Mouse (Mus musculus) lung, embryonic 16.5 days (tissue): ENCODE measurements around the gene Dlgap1. TPM values are rescaled to one million over a fixed set of nuclear protein-coding genes. Genes with fewer than 3 reads are reported as not detected.
A peak's percentile ranks its signal among the peaks of the same experiment; 100 is the strongest.

Experiments
- ATAC-seq: fragments of 200-750 bp; cut with Nextera tagmentation; 2 replicates; pipeline ENCODE4 v1.8.0; 2017; ENCODE audit warnings: low read depth, mild to moderate bottlenecking, moderate library complexity
- H3K27ac ChIP-seq: fragments of 300-500 bp; sonication (generic); 2 replicates; pipeline ENCODE4 v1.5.1; 2014; ENCODE audit warnings: mild to moderate bottlenecking, control low read depth, low read length
- H3K27me3 ChIP-seq: fragments of 300-500 bp; sonication (generic); 2 replicates; pipeline ENCODE4 v1.6.1; 2014; ENCODE audit warnings: low read depth, low read length, mixed read lengths; ENCODE audit not compliant: control insufficient read depth, insufficient read depth
- H3K36me3 ChIP-seq: fragments of 300-500 bp; sonication (generic); 2 replicates; pipeline ENCODE4 v1.6.1; 2014; ENCODE audit warnings: low read length; ENCODE audit not compliant: control insufficient read depth, insufficient read depth
- H3K4me1 ChIP-seq: fragments of 300-500 bp; sonication (generic); replicated peaks from 2 replicates; pipeline ENCODE4 v1.6.1; 2014; ENCODE audit warnings: low read length, mixed read lengths; ENCODE audit not compliant: control insufficient read depth, insufficient read depth
- H3K4me2 ChIP-seq: fragments of 300-500 bp; sonication (generic); 2 replicates; pipeline ENCODE4 v1.6.1; 2014; ENCODE audit warnings: low read depth, low read length, control low read depth
- H3K4me3 ChIP-seq: fragments of 300-500 bp; sonication (generic); 2 replicates; pipeline ENCODE4 v1.5.1; 2014; ENCODE audit warnings: mild to moderate bottlenecking, low read length, control low read depth
- H3K9ac ChIP-seq: fragments of 300-500 bp; sonication (generic); 2 replicates; pipeline ENCODE4 v1.6.1; 2014; ENCODE audit warnings: low read length, control low read depth
- H3K9me3 ChIP-seq: fragments of 300-500 bp; sonication (generic); 2 replicates; pipeline ENCODE4 v1.6.1; 2016; ENCODE audit warnings: low read length; ENCODE audit not compliant: control insufficient read depth
- WGBS: fragments of 180-500 bp; shearing (Covaris S2); extraction: QIAGEN DNeasy Blood & Tissue Kit; methylation state at CpG from one replicate; pipeline ENCODE4 v1.1.7; 2014; 5-methylcytosine and 5-hydroxymethylcytosine counted together
- polyA plus RNA-seq: library from polyadenylated mRNA; unstranded; fragments of >200 nt; fragmentation: Nextera tagmentation; extraction: Ambion mirVana; gene quantifications from 2 replicates; pipeline ENCODE4 v1.2.1, GENCODE M21; 2015

Gene Dlgap1
- polyA plus RNA-seq, 1 experiment from 2014 or later = 0.70 TPM

DNA sequence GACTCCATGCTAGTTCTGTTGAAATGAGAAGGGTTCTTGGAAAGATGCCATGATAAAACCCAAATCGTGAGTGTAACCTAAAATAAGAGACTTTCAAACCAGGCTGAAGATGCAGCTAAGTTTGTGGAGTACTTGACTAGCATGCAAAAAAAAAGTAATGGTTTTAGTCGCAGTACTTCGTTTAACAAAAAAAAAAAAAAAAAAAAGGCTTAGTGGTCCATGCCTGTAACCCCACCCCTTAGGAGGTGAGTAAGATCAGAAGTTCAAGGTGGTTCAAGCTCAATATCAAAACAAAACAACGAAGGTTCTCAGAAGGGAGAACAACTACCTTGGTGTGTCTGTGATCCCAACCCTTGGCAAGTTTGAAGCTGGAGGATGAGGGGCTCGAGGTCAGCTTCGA lies 782.8 kb downstream of the Dlgap1 start:
- Histone ChIP-seq H3K4me1 (peaks cover 47% of the 10 kb centered on the region), H3K4me2 (peak overlapping the region; percentile 76), H3K9me3 (no peaks in the 10 kb centered on the region), H3K36me3 (no peaks in the 10 kb centered on the region), H3K9ac (peak overlapping the region; percentile 74), H3K4me3 (peak overlapping the region; percentile 55), H3K27me3 (no peaks in the 10 kb centered on the region), H3K27ac (peak overlapping the region; percentile 94)
- no peak for ATAC-seq
- WGBS = 43% methylated on average over 6 of the region's 6 CpGs

DNA sequence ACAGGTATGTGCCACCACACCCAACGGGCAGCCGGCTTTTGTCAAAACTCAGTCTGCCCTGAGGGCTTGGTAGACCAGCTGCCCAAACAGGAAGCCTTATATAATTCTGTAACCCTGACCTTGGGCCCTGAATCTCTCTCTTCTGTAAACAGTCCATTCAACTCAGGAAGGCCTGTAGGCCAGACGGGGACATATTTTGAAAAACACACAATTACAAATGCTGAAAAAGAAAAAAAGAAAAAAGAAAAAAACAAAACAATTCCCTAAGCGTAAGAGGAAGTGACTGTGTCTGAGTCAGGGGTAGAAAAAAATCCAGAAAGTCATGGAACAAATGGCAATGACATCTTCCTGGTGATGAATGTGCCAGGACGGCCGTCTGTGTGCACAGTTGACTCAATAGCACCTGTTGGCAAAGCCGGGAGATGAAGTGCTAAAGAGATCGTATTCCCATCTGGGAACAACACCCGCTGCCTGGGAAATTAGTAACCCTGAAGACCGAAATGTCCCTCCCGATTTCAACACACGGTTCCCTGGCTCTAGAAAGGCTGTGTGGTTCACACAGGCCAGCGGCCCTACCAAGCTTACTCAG lies 784.7 kb downstream of the Dlgap1 start:
- Histone ChIP-seq H3K27ac (peak overlapping the region; percentile 61), H3K9ac (no peak overlapping the region), H3K4me2 (no peak overlapping the region), H3K36me3 (no peaks in the 10 kb centered on the region), H3K27me3 (no peaks in the 10 kb centered on the region), H3K4me3 (no peak overlapping the region), H3K9me3 (no peaks in the 10 kb centered on the region), H3K4me1 (peaks cover 36% of the 10 kb centered on the region)
- WGBS = 48% methylated on average over 13 of the region's 13 CpGs
- ATAC-seq = no peak

DNA sequence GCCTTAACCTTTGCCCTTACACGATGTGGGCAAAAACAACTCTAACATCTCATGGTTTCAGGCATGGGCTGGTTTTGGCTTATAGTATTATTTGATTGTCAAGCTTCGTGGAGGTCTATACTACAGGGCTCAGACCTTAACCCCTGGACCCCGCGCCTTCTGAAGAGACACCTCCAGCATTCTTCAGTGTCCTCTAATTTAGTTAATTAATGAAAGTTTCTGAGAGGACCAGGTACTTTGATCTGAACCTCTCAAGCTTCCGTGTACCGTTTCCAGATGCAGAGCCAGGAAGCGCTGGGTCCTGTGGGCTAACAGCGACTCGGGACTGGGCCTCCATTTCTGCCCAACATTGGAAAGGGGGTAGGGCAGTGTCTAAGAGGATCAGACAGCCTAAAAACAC lies 785.2 kb downstream of the Dlgap1 start:
- H3K4me2 ChIP-seq = no peak overlapping the region
- WGBS = 70% methylated on average over 9 of the region's 9 CpGs
- H3K4me1 ChIP-seq = peaks cover 35% of the 10 kb centered on the region
- H3K27me3 ChIP-seq = no peaks in the 10 kb centered on the region
- no peaks in the 10 kb centered on the region for H3K36me3 ChIP-seq
- ATAC-seq = no peak
- H3K27ac ChIP-seq = peak overlapping the region; percentile 61
- no peaks in the 10 kb centered on the region for H3K9me3 ChIP-seq
- peak overlapping the region; percentile 45; the same call in 1 of the 2 replicates for H3K9ac ChIP-seq
- no peak overlapping the region for H3K4me3 ChIP-seq

DNA sequence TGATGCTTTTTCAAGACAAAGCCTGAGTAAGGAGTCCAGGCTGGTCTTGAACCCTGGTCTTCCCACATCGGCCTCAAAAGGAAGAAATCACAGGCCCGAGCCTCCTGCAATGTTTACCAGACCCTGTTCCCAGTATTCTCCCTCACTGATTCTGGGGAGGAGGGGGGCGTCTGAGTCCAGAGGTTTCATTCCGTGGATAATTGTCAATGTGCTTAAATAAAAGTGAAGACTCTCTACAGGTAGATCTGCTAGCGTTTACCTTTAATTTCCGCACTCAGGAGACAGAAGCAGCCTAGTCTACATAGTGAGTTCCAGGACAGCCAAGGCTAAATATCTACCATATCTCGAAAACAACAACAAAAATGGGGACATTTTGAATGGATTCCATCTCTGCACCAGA lies 785.8 kb downstream of the Dlgap1 start:
- peak overlapping the region; percentile 95 for H3K4me2 ChIP-seq

DNA sequence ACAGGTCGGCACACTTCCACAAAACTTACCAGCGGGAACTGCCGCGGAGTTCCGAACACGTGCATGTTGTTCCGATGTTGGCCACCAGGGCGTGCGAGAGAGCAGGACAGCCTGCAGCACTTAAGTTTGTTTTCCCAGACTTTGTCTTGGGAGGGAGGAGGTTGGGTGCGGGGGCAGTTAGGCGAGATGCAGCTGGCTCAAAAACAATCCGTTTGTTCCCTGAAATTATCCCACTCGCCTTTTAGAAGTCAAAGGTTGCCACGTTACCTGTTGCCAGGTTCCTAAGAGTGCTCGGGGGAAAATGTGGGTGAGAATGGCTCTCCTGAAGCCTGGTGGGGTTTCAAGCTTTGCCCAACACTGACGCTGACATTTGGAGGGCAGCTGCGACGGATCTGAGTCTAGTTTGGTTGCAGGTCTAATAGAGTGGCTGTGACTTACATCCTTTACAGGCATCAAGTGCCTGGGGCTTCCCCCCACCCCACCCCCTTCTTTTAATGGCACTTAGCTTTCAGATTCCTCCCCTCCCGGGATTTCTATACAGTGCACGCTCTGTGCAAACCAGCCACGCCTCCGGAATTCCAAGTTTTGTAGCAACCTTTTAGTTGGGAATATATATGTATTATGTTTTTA lies 786.3 kb downstream of the Dlgap1 start:
- H3K4me2 ChIP-seq = peak overlapping the region; percentile 95
- H3K4me1 ChIP-seq = peaks cover 35% of the 10 kb centered on the region
- peak; percentile 75 for ATAC-seq
- H3K4me3 ChIP-seq = peak overlapping the region; percentile 55
- H3K36me3 ChIP-seq = no peaks in the 10 kb centered on the region
- no peaks in the 10 kb centered on the region for H3K9me3 ChIP-seq
- no peaks in the 10 kb centered on the region for H3K27me3 ChIP-seq
- under 1% methylated on average over 22 of the region's 22 CpGs for WGBS
- peak overlapping the region; percentile 95 for H3K27ac ChIP-seq
- peak overlapping the region; percentile 71 for H3K9ac ChIP-seq

More for the DNA sequence above, 785.8 kb downstream of the Dlgap1 start:
- no peaks in the 10 kb centered on the region for H3K27me3 ChIP-seq
- 46% methylated on average over 7 of the region's 7 CpGs for WGBS
- H3K27ac ChIP-seq = peak overlapping the region; percentile 61; the same call in 1 of the 2 replicates
- no peak for ATAC-seq
- no peaks in the 10 kb centered on the region for H3K36me3 ChIP-seq
- H3K4me3 ChIP-seq = no peak overlapping the region; the same call in 1 of the 2 replicates
- peaks cover 35% of the 10 kb centered on the region for H3K4me1 ChIP-seq
- no peaks in the 10 kb centered on the region for H3K9me3 ChIP-seq
- peak overlapping the region; percentile 45 for H3K9ac ChIP-seq

DNA sequence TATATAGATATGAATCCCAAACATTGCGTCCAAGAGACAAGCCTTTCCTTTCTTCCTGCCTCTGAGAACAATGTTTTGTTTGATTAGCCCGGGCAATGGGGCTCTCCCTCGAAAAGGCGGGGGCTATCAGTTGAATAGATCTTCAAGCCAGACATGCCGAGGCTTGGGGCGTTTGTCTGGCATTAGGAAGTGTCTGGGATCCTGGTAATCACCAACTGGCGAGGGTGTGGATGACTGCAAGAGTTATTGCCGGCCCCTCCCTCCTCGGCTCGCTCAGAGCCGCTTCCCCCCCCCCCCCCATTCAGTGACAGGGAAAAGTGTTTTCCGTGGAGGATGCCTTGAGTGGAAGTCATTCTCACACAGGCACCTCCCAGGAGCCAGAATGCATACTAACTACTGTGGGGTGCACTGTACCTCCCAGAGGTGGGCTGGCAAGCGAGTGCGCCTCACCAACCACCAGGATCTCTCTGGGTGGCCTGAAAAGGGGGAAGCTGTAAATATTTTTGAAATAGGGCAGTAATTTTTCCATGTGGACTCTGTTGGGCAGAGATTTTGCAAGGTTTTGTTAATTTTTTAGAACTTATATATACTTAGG lies 786.9 kb downstream of the Dlgap1 start:
- Histone ChIP-seq H3K36me3 (no peaks in the 10 kb centered on the region), H3K9ac (peak overlapping the region; percentile 71), H3K27me3 (no peaks in the 10 kb centered on the region), H3K4me1 (peaks cover 32% of the 10 kb centered on the region), H3K4me3 (peak overlapping the region; percentile 55), H3K4me2 (peak overlapping the region; percentile 95), H3K27ac (peak overlapping the region; percentile 95), H3K9me3 (no peaks in the 10 kb centered on the region)
- WGBS = 4% methylated on average over 11 of the region's 14 CpGs
- peak; percentile 37 for ATAC-seq

DNA sequence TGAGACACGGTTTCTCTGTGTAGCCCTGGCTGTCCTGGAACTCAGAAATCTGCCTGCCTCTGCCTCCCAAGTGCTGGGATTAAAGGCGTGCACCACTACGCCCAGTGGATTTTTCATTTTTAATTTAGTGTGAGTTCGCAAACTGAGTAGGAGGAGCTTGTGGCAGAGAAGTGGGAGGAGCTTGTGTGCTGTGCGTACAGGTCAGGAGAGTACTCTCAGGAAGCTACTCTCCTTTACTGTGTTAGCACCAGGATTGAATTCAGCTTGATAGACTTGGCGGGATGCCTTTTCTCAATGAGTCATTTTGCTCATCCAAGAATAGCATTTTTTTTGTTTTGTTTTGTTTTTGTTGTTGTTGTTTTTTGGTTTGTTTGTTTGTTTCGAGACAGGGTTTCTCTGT lies 793.1 kb downstream of the Dlgap1 start:
- 90% methylated on average over 7 of the region's 7 CpGs for WGBS

DNA sequence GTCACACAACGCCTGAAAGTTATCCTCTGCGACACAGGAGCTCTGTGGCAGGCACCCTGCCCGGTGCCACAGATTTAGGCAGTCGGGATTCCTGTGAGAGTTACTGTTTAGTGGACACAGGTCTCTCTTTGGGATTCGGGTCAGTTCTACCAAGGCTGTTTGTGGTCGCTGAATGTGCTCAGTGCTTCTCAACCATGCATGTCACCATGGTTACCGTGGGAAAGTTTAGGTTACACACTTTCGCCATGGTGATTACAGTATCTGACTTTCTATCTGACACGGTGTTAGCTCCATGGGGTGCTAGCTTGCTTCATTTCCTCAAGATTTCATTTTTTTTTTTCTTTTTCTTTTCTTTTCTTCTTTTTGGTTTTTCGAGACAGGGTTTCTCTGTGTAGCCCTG lies 793.8 kb downstream of the Dlgap1 start:
- Histone ChIP-seq H3K9me3 (no peaks in the 10 kb centered on the region), H3K36me3 (no peaks in the 10 kb centered on the region), H3K9ac (no peak overlapping the region), H3K27me3 (no peaks in the 10 kb centered on the region), H3K4me1 (no peaks in the 10 kb centered on the region), H3K4me2 (no peak overlapping the region), H3K27ac (no peak overlapping the region), H3K4me3 (no peak overlapping the region)
- 89% methylated on average over 10 of the region's 10 CpGs for WGBS
- ATAC-seq = no peak

More for the DNA sequence above, 793.1 kb downstream of the Dlgap1 start:
- Histone ChIP-seq H3K27ac (no peak overlapping the region), H3K4me2 (no peak overlapping the region), H3K4me1 (no peaks in the 10 kb centered on the region), H3K4me3 (no peak overlapping the region), H3K9ac (no peak overlapping the region), H3K36me3 (no peaks in the 10 kb centered on the region), H3K27me3 (no peaks in the 10 kb centered on the region), H3K9me3 (no peaks in the 10 kb centered on the region)
- ATAC-seq = no peak

DNA sequence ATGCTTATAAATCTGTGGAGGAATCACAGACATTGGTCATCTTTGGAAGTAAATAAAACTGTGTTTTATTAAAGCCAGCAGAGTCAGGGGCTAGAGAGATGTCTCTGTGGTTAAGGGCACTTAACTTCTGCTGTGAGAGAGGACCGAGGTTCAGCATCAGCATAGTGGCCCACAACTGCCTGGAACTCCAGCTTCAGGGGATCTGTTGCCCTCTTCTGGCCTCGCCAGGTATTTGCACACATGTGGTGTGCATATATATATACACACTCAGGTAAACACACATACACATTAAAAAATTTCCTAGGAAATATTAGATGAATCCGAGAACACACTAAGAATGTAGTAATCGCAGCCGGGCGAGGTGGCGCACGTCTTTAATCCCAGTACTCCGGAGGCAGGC lies 796.5 kb downstream of the Dlgap1 start:
- Histone ChIP-seq H3K9ac (no peak overlapping the region), H3K27ac (no peak overlapping the region), H3K27me3 (no peaks in the 10 kb centered on the region), H3K4me2 (no peak overlapping the region), H3K36me3 (no peaks in the 10 kb centered on the region), H3K4me1 (no peaks in the 10 kb centered on the region), H3K4me3 (no peak overlapping the region), H3K9me3 (no peaks in the 10 kb centered on the region)
- 96% methylated on average over 9 of the region's 9 CpGs for WGBS
- ATAC-seq = no peak
